Mouse (Mus musculus): ENCODE results near the gene Ssh1. TPM values are rescaled to one million over a fixed set of nuclear protein-coding genes. Genes with fewer than 3 reads are reported as not detected.

The Ssh1 gene
- polyA plus RNA-seq, 1 experiment from 2014 or later: 25.7 TPM

DNA sequence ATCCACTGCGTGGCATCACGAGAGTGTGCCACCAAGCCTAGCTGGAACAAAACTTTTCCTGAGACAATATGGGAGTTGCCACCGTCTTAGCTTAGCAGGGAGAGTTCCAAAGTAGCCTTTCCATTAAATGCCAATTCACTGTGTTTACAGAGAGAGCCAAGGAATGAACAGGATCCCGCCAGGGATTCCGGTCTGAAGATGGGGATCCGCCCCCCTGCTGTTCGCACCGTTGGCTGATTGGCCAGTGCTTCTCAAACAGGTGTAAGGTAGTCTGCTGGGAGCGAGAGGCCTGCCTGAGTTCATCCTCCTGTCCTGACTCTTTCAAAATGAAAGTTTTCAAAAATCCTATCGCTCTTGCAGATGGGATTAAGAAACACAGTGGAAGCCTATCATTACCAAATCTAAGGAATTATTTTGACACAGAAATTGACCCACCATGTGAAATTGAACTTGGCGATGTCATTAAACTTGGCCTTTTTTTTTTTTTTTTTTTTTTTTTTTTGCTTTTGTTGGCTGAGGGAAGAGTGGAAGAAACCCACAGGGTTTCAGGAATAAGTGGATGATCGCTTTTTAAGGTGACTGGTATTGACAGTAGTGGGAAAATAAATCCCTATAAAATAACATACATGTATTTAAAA lies 54.3 kb downstream of the Ssh1 start:
- H3K4me1 ChIP-seq (replicated peaks; ENCODE audit: control insufficient read depth, insufficient read depth, low read length): peaks cover 6% of the 10 kb centered on the region; the same call in 1 of the 2 replicates
- H3K36me3 ChIP-seq (ENCODE audit: control insufficient read depth, insufficient read depth, low read length): peaks cover 9% of the 10 kb centered on the region
- no peaks in the 10 kb centered on the region for H3K27me3 ChIP-seq (ENCODE audit: control insufficient read depth, insufficient read depth, low read length)
- H3K27ac ChIP-seq (ENCODE audit: low read depth, low read length): no peak overlapping the region
- no peak overlapping the region for H3K4me2 ChIP-seq (ENCODE audit: low read depth, low read length, severe bottlenecking)
- H3K9me3 ChIP-seq (ENCODE audit: control insufficient read depth, low read length): no peaks in the 10 kb centered on the region
- H3K4me3 ChIP-seq (ENCODE audit: low read depth, low read length): no peak overlapping the region
- no peak for ATAC-seq (replicated peaks; ENCODE audit: low FRiP score)
- 46% methylated on average over 12 of the region's 12 CpGs for WGBS
- H3K9ac ChIP-seq (ENCODE audit: low read length): no peak overlapping the region
- DNase-seq (ENCODE audit: low spot score): no peak

GRCm38 (mm10) chr5:113937650-113938049 lies 56.0 kb downstream of the Ssh1 start:
- Histone ChIP-seq H3K27me3 (ENCODE audit: control insufficient read depth, insufficient read depth, low read length) (no peaks in the 10 kb centered on the region), H3K36me3 (ENCODE audit: control insufficient read depth, insufficient read depth, low read length) (peaks cover 8% of the 10 kb centered on the region), H3K4me1 (replicated peaks; ENCODE audit: control insufficient read depth, insufficient read depth, low read length) (0 out of 2 replicates have a peak, but pooled peaks cover 2% of the 10 kb centered on the region), H3K4me2 (ENCODE audit: low read depth, low read length, severe bottlenecking) (no peak overlapping the region), H3K27ac (ENCODE audit: low read depth, low read length) (peak overlapping the region; percentile 14; the same call in 1 of the 2 replicates), H3K9ac (ENCODE audit: low read length) (no peak overlapping the region), H3K4me3 (ENCODE audit: low read depth, low read length) (no peak overlapping the region), H3K9me3 (ENCODE audit: control insufficient read depth, low read length) (no peaks in the 10 kb centered on the region)
- 70% methylated on average over 7 of the region's 7 CpGs for WGBS
- DNase-seq (ENCODE audit: low spot score): no peak
- no peak for ATAC-seq (replicated peaks; ENCODE audit: low FRiP score)

GRCm38 (mm10) chr5:113933889-113934288 lies 59.8 kb downstream of the Ssh1 start:
- DNase-seq (ENCODE audit: low spot score) (no peak), ATAC-seq (replicated peaks; ENCODE audit: low FRiP score) (no peak)
- no peak overlapping the region for H3K9ac ChIP-seq (ENCODE audit: low read length)
- H3K36me3 ChIP-seq (ENCODE audit: control insufficient read depth, insufficient read depth, low read length): no peaks in the 10 kb centered on the region
- no peak overlapping the region for H3K4me2 ChIP-seq (ENCODE audit: low read depth, low read length, severe bottlenecking)
- no peak overlapping the region for H3K4me3 ChIP-seq (ENCODE audit: low read depth, low read length)
- H3K9me3 ChIP-seq (ENCODE audit: control insufficient read depth, low read length): no peaks in the 10 kb centered on the region
- WGBS: 86% methylated on average over 6 of the region's 6 CpGs
- peaks cover 8% of the 10 kb centered on the region; the same call in 1 of the 2 replicates for H3K4me1 ChIP-seq (replicated peaks; ENCODE audit: control insufficient read depth, insufficient read depth, low read length)
- H3K27ac ChIP-seq (ENCODE audit: low read depth, low read length): no peak overlapping the region
- no peaks in the 10 kb centered on the region for H3K27me3 ChIP-seq (ENCODE audit: control insufficient read depth, insufficient read depth, low read length)

GRCm38 (mm10) chr5:113933480-113933879 lies 60.2 kb downstream of the Ssh1 start:
- no peaks in the 10 kb centered on the region for H3K9me3 ChIP-seq (ENCODE audit: control insufficient read depth, low read length)
- H3K9ac ChIP-seq (ENCODE audit: low read length): no peak overlapping the region
- no peaks in the 10 kb centered on the region for H3K27me3 ChIP-seq (ENCODE audit: control insufficient read depth, insufficient read depth, low read length)
- WGBS: 87% methylated on average over 4 of the region's 4 CpGs
- H3K36me3 ChIP-seq (ENCODE audit: control insufficient read depth, insufficient read depth, low read length): no peaks in the 10 kb centered on the region
- ATAC-seq (replicated peaks; ENCODE audit: low FRiP score) (no peak), DNase-seq (ENCODE audit: low spot score) (no peak)
- H3K4me3 ChIP-seq (ENCODE audit: low read depth, low read length): no peak overlapping the region
- H3K4me1 ChIP-seq (replicated peaks; ENCODE audit: control insufficient read depth, insufficient read depth, low read length): peaks cover 8% of the 10 kb centered on the region; the same call in 1 of the 2 replicates
- H3K27ac ChIP-seq (ENCODE audit: low read depth, low read length): no peak overlapping the region
- no peak overlapping the region for H3K4me2 ChIP-seq (ENCODE audit: low read depth, low read length, severe bottlenecking)

GRCm38 (mm10) chr5:113932310-113932709 lies 61.4 kb downstream of the Ssh1 start:
- Histone ChIP-seq H3K4me2 (ENCODE audit: low read depth, low read length, severe bottlenecking) (no peak overlapping the region), H3K27ac (ENCODE audit: low read depth, low read length) (no peak overlapping the region), H3K4me1 (replicated peaks; ENCODE audit: control insufficient read depth, insufficient read depth, low read length) (peaks cover 6% of the 10 kb centered on the region; the same call in 1 of the 2 replicates), H3K27me3 (ENCODE audit: control insufficient read depth, insufficient read depth, low read length) (no peaks in the 10 kb centered on the region), H3K9ac (ENCODE audit: low read length) (no peak overlapping the region), H3K9me3 (ENCODE audit: control insufficient read depth, low read length) (no peaks in the 10 kb centered on the region), H3K36me3 (ENCODE audit: control insufficient read depth, insufficient read depth, low read length) (no peaks in the 10 kb centered on the region), H3K4me3 (ENCODE audit: low read depth, low read length) (no peak overlapping the region)
- ATAC-seq (replicated peaks; ENCODE audit: low FRiP score) (no peak), DNase-seq (ENCODE audit: low spot score) (no peak)
- 84% methylated on average over 3 of the region's 3 CpGs for WGBS

DNA sequence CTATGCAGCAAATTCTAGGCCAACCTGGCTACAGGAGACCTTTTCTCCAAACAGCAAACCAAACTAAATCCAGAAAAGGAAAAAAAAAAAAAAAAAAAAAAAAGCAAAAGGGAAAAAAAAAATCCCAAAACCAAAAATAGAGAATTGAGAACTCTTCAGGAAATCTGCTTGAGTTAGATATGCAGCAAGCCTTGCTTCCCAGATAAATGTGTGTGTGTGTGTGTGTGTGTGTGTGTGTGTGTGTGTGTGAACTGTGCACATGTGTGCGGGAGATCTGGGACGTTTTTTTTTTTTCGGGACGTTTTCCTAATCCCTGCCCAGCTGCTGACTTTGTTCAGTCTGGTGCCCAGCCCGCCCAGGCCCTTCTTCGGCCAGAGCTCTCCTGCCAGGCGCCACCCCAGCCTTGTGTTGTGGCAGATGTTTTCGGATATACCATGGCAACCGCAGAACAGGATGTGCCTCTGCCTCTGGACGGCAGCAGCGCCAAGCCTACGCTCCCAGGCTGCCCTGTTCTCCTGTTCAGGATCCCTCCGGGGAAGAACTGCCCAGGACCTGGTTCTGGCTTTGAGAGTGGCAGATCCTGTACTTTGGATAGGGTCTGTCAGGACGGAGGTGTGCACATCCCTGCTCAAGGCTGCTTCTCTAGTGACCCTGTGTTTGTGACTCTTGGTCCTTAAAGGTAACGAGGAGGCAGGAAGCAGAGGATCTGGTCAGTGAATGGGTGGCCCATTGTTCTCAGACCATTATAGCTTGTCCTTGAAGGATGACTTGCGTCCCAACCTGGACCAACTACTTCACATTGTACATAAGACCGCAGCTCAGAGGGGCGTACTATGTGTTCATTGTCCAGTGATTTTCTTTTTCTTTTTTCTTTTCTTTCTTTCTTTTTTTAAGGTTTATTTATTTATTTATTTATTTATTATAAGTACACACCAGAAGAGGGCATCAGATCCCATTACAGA lies 62.8 kb downstream of the Ssh1 start:
- DNase-seq (ENCODE audit: low spot score): peak; percentile 78
- Histone ChIP-seq H3K36me3 (ENCODE audit: control insufficient read depth, insufficient read depth, low read length) (no peaks in the 10 kb centered on the region), H3K4me1 (replicated peaks; ENCODE audit: control insufficient read depth, insufficient read depth, low read length) (peaks cover 6% of the 10 kb centered on the region; the same call in 1 of the 2 replicates), H3K9me3 (ENCODE audit: control insufficient read depth, low read length) (no peaks in the 10 kb centered on the region), H3K4me3 (ENCODE audit: low read depth, low read length) (no peak overlapping the region), H3K27ac (ENCODE audit: low read depth, low read length) (no peak overlapping the region; the same call in 1 of the 2 replicates), H3K4me2 (ENCODE audit: low read depth, low read length, severe bottlenecking) (no peak overlapping the region), H3K9ac (ENCODE audit: low read length) (no peak overlapping the region), H3K27me3 (ENCODE audit: control insufficient read depth, insufficient read depth, low read length) (no peaks in the 10 kb centered on the region)
- WGBS: 34% methylated on average over 18 of the region's 18 CpGs
- ATAC-seq (replicated peaks; ENCODE audit: low FRiP score): 0 out of 2 replicates have a peak, but pooled peaks have one; percentile 18

DNA sequence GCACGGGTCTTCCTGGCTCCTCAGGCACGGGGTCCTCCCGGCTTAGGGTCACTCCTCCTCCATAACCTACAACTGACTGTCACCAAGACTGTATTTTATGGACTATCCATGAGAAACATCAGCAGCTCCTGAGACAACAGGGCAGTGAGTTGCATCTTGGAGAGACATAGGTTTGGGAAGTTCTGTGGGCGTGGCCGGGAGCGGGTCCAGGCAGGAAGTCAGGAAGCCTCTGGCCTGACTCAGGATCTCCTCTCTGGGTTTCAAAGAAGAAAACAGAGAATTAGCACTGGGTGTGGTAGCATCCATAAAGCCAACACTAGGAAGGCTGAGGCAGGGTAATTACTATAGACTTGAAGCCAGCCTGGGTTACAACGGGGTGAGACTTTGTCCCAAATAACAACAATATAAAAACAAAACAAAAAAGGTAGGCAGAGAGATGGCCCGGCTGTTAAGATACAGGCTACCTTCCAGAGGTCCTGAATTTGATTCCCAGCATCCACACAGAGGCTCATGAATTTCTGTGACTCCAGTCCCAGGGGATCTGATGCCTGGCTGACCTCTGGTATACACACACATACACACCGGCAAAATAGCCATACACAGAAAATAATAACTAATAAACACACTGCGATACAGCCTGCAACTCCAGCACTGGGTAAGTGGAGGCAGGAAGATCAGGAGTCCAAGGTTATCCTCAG lies 63.6 kb downstream of the Ssh1 start:
- H3K4me2 ChIP-seq (ENCODE audit: low read depth, low read length, severe bottlenecking): no peak overlapping the region
- H3K36me3 ChIP-seq (ENCODE audit: control insufficient read depth, insufficient read depth, low read length): no peaks in the 10 kb centered on the region
- no peak overlapping the region for H3K4me3 ChIP-seq (ENCODE audit: low read depth, low read length)
- H3K27ac ChIP-seq (ENCODE audit: low read depth, low read length): peak overlapping the region; percentile 25; the same call in 1 of the 2 replicates
- peaks cover 6% of the 10 kb centered on the region; the same call in 1 of the 2 replicates for H3K4me1 ChIP-seq (replicated peaks; ENCODE audit: control insufficient read depth, insufficient read depth, low read length)
- DNase-seq (ENCODE audit: low spot score) (no peak), ATAC-seq (replicated peaks; ENCODE audit: low FRiP score) (no peak)
- 64% methylated on average over 10 of the region's 10 CpGs for WGBS
- H3K9me3 ChIP-seq (ENCODE audit: control insufficient read depth, low read length): no peaks in the 10 kb centered on the region
- no peaks in the 10 kb centered on the region for H3K27me3 ChIP-seq (ENCODE audit: control insufficient read depth, insufficient read depth, low read length)
- no peak overlapping the region for H3K9ac ChIP-seq (ENCODE audit: low read length)

DNA sequence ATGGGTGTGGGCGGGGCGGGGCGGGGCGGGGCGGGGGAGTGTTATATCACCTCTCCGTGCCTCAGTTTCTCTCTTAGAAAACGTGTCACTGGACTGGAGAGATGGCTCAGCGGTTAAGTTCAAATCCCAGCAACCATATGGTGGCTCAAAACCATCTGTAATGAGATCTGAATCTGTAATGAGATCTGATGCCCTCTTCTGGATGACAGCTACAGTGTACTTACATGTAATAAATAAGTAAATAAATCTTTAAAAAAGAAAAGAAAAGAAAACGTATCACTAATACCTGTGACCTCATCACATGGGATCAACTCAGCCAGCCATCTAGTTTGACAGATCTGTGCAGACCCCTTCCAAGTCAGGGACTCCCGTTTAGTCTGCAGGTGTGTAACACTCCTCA lies 64.2 kb downstream of the Ssh1 start:
- no peak overlapping the region for H3K27ac ChIP-seq (ENCODE audit: low read depth, low read length)
- no peaks in the 10 kb centered on the region for H3K9me3 ChIP-seq (ENCODE audit: control insufficient read depth, low read length)
- no peaks in the 10 kb centered on the region for H3K36me3 ChIP-seq (ENCODE audit: control insufficient read depth, insufficient read depth, low read length)
- no peak overlapping the region for H3K4me3 ChIP-seq (ENCODE audit: low read depth, low read length)
- DNase-seq (ENCODE audit: low spot score) (no peak), ATAC-seq (replicated peaks; ENCODE audit: low FRiP score) (no peak)
- WGBS: 65% methylated on average over 10 of the region's 10 CpGs
- peaks cover 6% of the 10 kb centered on the region; the same call in 1 of the 2 replicates for H3K4me1 ChIP-seq (replicated peaks; ENCODE audit: control insufficient read depth, insufficient read depth, low read length)
- no peak overlapping the region for H3K9ac ChIP-seq (ENCODE audit: low read length)
- no peaks in the 10 kb centered on the region for H3K27me3 ChIP-seq (ENCODE audit: control insufficient read depth, insufficient read depth, low read length)
- no peak overlapping the region for H3K4me2 ChIP-seq (ENCODE audit: low read depth, low read length, severe bottlenecking)

Measured in forebrain, embryonic 11.5 days (tissue).